Mouse (Mus musculus) forebrain, embryonic 10.5 days (tissue): ENCODE results near the gene Dcst2. TPM values are rescaled to one million over a fixed set of nuclear protein-coding genes. Genes with fewer than 3 reads are reported as not detected.

Experiments used
- DNase-seq: peaks from one replicate; pipeline ENCODE4 v3.0.0-alpha.2; 2017; ENCODE audit warnings: low spot score; ENCODE audit errors: extremely low spot score
- H3K27ac ChIP-seq: fragments of 300-500 bp; sonication (generic); 2 replicates; pipeline ENCODE4 v1.5.1; 2016; ENCODE audit warnings: mild to moderate bottlenecking
- H3K27me3 ChIP-seq: fragments of 300-500 bp; sonication (generic); 2 replicates; pipeline ENCODE4 v1.6.1; 2016; ENCODE audit warnings: mild to moderate bottlenecking; ENCODE audit not compliant: poor library complexity, severe bottlenecking
- H3K36me3 ChIP-seq: fragments of 300-500 bp; sonication (generic); replicated peaks from 2 replicates; pipeline ENCODE4 v1.6.1; 2016; ENCODE audit warnings: mild to moderate bottlenecking, moderate library complexity
- H3K4me1 ChIP-seq: fragments of 300-500 bp; sonication (generic); 2 replicates; pipeline ENCODE4 v1.6.1; 2016
- H3K4me3 ChIP-seq: fragments of 300-500 bp; sonication (generic); 2 replicates; pipeline ENCODE4 v1.5.1; 2016; ENCODE audit warnings: mild to moderate bottlenecking, moderate library complexity
- H3K9me3 ChIP-seq: fragments of 300-500 bp; sonication (generic); 2 replicates; pipeline ENCODE4 v1.6.1; 2016; ENCODE audit warnings: mild to moderate bottlenecking, moderate library complexity
- WGBS: fragments of 180-500 bp; shearing (Covaris S2); methylation state at CpG from one replicate; pipeline ENCODE4 v1.1.7; 2016; 5-methylcytosine and 5-hydroxymethylcytosine counted together
- polyA plus RNA-seq: library from polyadenylated mRNA; unstranded; fragments of >200 nt; fragmentation: Nextera tagmentation; extraction: Ambion mirVana; gene quantifications from 2 replicates; pipeline ENCODE4 v1.2.1, GENCODE M21; 2016

Gene Dcst2
- polyA plus RNA-seq, 1 experiment from 2014 or later: 0.16 TPM

DNA sequence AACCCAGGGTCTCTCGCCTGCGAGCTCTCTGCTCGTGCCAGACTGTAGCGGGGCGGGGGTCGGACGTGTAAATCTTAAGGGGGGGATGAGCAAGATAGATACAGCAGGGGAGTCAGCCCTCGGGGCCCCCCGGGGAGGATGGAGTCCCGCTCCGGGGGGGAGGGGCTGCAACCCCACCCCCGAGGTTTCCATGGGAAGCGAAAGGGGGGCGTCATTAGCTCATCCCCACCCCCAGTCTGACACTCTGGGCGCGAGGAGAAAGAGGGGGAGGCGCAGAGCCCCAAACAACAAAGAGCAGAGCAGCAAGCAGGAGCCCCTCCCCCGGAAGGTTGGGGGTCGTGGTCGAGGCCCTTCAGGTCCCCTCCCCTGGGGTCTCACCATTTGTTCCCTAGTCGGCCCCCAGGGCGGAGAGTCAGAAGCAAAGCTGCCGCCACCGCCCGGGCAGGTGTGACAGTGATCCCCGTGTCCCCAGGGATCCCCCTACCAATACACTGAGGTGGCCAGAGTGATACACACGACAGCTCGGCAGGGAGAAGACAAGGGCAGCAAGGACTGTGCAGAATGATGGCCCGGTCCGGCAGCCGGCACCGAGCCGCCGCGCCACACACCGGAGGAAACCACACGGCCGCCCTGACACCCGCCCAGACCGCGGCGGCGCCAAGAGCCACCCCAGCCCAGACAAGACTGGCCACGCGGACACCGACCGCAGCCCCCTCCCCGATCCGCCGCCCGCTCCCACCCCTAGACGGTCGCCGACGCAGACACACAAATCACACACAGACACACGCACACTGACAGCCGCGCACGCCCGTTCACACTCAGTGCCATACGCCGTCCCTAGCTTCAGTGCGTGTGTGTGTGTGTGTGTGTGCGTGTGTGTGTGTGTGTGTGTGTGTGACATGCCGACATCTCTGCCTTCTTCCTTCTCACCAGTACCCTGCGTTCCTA lies 40.3 kb upstream of the Dcst2 start:
- Histone ChIP-seq H3K4me3 (peak overlapping the region; percentile 70), H3K27me3 (peaks cover 81% of the 10 kb centered on the region), H3K27ac (peak overlapping the region; percentile 78), H3K36me3 (no peaks in the 10 kb centered on the region), H3K9me3 (no peaks in the 10 kb centered on the region), H3K4me1 (peaks cover 64% of the 10 kb centered on the region)
- peak; percentile 46 for DNase-seq
- 1% methylated on average over 66 of the region's 66 CpGs for WGBS

DNA sequence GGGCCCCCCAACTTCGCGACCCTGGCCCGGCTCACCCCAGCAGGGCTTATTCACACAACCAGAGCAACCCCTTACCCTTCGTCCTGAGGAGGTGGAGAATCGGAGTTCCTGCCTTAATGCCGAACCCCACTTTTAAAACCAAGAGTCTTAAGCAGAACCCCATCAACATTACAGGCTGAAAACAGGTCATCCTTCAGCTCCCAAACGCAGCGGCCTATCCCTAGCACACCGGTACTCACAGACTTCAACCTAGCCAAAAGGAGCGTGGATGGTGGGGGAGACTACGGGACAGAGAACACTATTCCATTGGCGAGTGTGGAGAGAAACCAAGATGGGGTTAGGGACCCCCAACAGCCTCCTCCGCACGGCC lies 39.7 kb upstream of the Dcst2 start:
- H3K27me3 ChIP-seq: peaks cover 77% of the 10 kb centered on the region
- WGBS: 1% methylated on average over 14 of the region's 14 CpGs
- H3K36me3 ChIP-seq: no peaks in the 10 kb centered on the region
- H3K4me3 ChIP-seq: peak overlapping the region; percentile 70
- DNase-seq: no peak
- H3K9me3 ChIP-seq: no peaks in the 10 kb centered on the region
- peaks cover 61% of the 10 kb centered on the region for H3K4me1 ChIP-seq
- H3K27ac ChIP-seq: peak overlapping the region; percentile 78

DNA sequence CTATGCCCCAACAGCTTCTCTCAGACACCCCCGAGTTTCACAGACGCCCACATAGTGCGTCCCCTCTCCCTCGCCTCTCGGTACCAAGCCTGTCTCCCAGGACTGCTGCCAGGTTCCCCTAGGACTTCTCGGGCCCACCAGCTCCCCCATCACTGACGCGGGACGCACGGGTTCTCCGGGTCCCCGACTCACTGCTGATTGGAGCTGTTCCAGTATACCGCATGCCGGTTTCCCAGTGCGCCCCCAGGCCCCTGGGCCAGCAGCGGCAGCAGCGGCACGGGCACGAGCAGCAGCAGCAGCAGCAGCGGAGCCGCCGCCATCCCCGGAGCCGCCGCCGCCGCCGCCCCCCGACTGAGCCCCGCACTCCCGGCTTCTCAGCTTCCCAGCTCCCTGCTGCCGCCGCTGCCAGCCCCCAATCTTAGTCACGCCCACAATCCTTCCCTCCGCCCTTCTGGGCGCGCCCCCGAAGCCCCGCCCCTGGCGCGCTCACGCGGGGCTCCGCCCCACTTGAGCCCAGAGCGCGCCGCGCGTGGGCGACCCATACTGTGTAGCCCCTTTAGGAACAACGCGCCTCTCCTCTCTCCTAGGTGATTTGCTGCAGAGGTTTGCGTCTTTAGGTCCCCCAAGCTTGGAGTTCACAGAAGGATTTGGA lies 39.1 kb upstream of the Dcst2 start, which contains the start of gene Efna3:
TSS of gene Efna3 (minus strand) at position 452 of the 652 bp plus-strand sequence.
- Histone ChIP-seq H3K4me3 (peak within 1 kb of the TSS; percentile 70), H3K36me3 (no peaks in the 10 kb centered on the region), H3K27me3 (peaks cover 77% of the 10 kb centered on the region), H3K27ac (peak within 1 kb of the TSS; percentile 78), H3K9me3 (no peaks in the 10 kb centered on the region), H3K4me1 (peaks cover 61% of the 10 kb centered on the region)
- under 1% methylated on average over 53 of the region's 53 CpGs for WGBS
- peak; percentile 77 for DNase-seq

DNA sequence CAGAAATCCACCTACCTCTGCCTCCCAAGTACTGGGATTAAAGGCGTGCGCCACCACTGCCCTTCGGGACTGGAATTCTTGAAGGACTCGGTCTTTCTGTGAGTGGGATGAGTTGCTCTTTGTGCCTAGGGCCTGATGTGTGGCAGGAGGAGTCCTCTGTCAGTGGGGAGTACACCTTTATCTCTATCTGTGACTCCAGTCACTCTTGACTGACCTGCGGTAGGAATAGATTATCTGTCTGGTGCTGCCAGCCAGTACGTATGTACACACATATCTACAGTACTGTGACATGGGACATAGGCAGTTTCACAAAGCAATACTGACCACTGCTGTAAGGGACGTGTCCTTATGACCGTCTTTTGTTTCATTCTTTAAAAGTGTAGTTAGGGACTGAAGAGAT lies 35.9 kb upstream of the Dcst2 start:
- no peak overlapping the region for H3K4me3 ChIP-seq
- 93% methylated on average over 8 of the region's 8 CpGs for WGBS
- H3K27me3 ChIP-seq: peaks cover 68% of the 10 kb centered on the region
- H3K9me3 ChIP-seq: no peaks in the 10 kb centered on the region
- no peak overlapping the region for H3K27ac ChIP-seq
- DNase-seq: no peak
- H3K4me1 ChIP-seq: peaks cover 52% of the 10 kb centered on the region
- no peaks in the 10 kb centered on the region for H3K36me3 ChIP-seq

DNA sequence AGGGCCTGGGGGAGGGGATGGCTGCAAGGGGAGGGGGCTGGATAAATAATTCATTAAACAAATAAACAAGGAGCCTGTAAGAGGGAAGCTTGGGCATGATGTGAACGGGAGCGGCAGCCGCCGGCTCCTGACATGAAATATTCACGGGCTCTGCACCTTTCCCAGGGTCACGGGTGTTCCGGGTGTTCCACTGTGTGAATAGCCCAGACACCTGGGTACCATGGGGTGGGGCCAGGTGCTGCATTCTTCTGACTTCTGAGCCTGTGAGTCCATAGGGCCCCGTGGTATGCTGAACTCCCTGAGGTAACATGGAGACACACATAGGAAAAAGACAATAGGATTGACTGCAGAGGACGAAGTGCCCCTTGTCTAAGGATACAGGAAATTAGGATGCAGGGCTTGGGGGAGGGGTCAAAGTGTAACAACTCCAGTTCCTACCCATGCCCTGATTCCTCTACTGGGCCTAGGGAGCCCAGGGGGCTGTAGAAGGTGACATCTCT lies 34.4 kb upstream of the Dcst2 start:
- Histone ChIP-seq H3K36me3 (peaks cover under 1% of the 10 kb centered on the region), H3K4me3 (no peak overlapping the region), H3K4me1 (peaks cover 52% of the 10 kb centered on the region), H3K27me3 (peaks cover 64% of the 10 kb centered on the region), H3K27ac (no peak overlapping the region), H3K9me3 (no peaks in the 10 kb centered on the region)
- 71% methylated on average over 9 of the region's 9 CpGs for WGBS
- DNase-seq: no peak

DNA sequence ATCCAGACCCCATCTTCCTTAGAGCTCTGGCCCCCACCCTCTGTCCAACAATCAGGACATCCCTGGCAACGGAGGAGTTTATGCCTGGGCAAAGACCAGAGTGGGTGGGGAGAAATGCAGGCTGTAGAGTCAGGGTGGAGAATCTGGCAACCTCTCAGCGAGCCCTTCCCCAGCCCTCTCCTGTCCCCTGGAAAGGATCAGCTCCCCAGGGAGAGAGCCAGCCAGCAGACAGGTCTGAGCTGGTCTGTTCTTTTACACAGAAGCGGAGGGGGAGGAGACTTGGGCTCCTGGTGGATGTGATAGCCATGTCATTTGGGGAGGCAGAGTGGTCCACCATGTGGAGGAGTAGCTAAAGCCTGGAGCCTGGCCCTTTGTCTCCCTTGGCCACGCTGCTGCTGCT lies 33.2 kb upstream of the Dcst2 start:
- Histone ChIP-seq H3K27ac (peak overlapping the region; percentile 54; the same call in 1 of the 2 replicates), H3K36me3 (peaks cover 12% of the 10 kb centered on the region), H3K4me3 (no peak overlapping the region), H3K4me1 (peaks cover 55% of the 10 kb centered on the region), H3K27me3 (peaks cover 61% of the 10 kb centered on the region), H3K9me3 (no peaks in the 10 kb centered on the region)
- no peak for DNase-seq
- 15% methylated on average over 4 of the region's 4 CpGs for WGBS

DNA sequence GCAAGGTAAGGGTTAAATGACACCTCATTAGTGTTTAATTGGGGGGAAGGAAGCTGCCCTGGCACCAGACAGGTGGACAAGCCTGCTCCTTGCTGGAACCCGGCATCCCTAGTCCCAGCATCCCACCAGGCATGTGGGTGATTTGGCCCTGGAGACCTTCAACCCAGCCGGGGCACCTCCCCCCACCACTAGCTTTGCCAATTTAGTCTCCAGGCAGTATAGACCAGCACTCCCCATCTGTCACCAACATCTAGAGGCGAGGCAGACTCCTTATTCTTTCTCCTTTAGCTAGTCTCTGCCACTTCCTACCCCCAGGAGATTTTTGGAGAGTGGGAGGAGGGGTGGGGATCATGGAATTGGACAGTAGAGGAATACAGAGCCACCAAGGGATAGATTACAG lies 31.4 kb upstream of the Dcst2 start:
- no peaks in the 10 kb centered on the region for H3K9me3 ChIP-seq
- DNase-seq: no peak
- H3K4me3 ChIP-seq: no peak overlapping the region
- no peak overlapping the region for H3K27ac ChIP-seq
- 68% methylated on average over 3 of the region's 3 CpGs for WGBS
- peaks cover 69% of the 10 kb centered on the region for H3K4me1 ChIP-seq
- peaks cover 29% of the 10 kb centered on the region for H3K36me3 ChIP-seq
- H3K27me3 ChIP-seq: peaks cover 68% of the 10 kb centered on the region

DNA sequence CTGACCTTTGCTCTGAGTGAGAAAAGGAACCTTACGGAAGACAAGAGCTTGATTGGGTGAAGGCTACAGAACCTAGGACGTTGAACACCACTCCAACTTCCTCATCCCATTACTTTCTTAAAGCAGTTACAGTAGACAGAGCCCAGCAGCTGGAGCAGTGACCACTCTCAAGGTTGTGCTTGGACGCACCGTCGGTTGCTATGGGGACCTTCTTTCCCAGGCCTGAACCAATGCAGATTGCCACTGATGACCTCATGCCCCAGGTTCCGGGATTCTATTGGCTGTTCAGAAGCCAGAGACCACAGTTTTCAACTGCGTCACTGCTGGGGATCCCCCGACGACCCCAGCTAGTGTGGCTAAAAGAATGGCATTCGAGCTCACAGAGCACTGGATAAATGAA lies 30.8 kb upstream of the Dcst2 start:
- Histone ChIP-seq H3K27me3 (peaks cover 68% of the 10 kb centered on the region), H3K4me3 (no peak overlapping the region), H3K27ac (peak overlapping the region; percentile 41; the same call in 1 of the 2 replicates), H3K4me1 (peaks cover 75% of the 10 kb centered on the region), H3K9me3 (no peaks in the 10 kb centered on the region), H3K36me3 (peaks cover 32% of the 10 kb centered on the region)
- no peak for DNase-seq
- WGBS: 20% methylated on average over 10 of the region's 10 CpGs

DNA sequence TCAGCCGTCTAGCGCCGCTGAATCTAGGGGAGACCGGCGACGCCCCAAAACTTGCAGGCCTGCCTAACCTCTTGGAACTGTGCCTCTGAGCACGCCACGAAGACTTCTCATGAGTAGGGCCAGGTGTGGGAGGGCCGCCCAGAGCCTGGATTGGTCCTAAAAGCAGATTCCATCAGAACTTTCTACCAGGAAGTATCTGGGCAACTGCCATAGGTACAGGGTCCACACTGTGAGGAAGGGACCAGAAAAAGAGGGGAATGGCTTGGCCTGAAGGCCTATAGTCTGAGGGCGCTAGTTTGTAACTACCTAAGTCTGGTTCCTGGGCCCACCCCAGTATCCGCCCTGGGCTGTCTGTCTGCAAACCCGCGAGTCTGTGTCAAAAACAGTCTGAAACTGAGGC lies 30.2 kb upstream of the Dcst2 start:
- no peak for DNase-seq
- Histone ChIP-seq H3K27me3 (peaks cover 68% of the 10 kb centered on the region), H3K9me3 (no peaks in the 10 kb centered on the region), H3K4me1 (peaks cover 81% of the 10 kb centered on the region), H3K4me3 (0 out of 2 replicates have a peak overlapping the region, but pooled peaks have one; percentile 16), H3K27ac (peak overlapping the region; percentile 41; the same call in 1 of the 2 replicates), H3K36me3 (peaks cover 32% of the 10 kb centered on the region)
- 73% methylated on average over 13 of the region's 13 CpGs for WGBS

DNA sequence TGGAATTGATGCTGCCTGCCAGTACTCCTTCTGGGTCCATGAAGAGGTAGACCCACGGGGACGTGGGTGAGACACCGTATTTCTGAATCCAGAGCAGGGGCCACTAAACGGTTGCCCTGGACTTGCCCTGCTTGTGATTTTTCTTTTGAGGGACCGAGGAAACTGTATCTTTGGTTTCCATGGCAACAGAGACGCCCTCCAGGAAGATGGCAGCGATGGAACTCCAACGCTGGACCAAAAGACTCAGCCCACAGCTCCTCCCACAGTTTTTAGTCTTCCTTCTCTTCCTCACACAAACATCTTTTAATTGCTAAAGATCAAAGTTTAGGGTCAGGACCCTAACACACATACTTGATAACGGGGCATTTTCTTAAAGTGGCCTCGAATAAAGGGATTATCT lies 29.8 kb upstream of the Dcst2 start:
- H3K4me3 ChIP-seq: peak overlapping the region; percentile 16
- peaks cover 84% of the 10 kb centered on the region for H3K4me1 ChIP-seq
- 0 out of 2 replicates have a peak overlapping the region, but pooled peaks have one; percentile 59 for H3K27ac ChIP-seq
- 45% methylated on average over 10 of the region's 10 CpGs for WGBS
- peaks cover 32% of the 10 kb centered on the region for H3K36me3 ChIP-seq
- H3K9me3 ChIP-seq: no peaks in the 10 kb centered on the region
- peaks cover 66% of the 10 kb centered on the region for H3K27me3 ChIP-seq
- DNase-seq: no peak

DNA sequence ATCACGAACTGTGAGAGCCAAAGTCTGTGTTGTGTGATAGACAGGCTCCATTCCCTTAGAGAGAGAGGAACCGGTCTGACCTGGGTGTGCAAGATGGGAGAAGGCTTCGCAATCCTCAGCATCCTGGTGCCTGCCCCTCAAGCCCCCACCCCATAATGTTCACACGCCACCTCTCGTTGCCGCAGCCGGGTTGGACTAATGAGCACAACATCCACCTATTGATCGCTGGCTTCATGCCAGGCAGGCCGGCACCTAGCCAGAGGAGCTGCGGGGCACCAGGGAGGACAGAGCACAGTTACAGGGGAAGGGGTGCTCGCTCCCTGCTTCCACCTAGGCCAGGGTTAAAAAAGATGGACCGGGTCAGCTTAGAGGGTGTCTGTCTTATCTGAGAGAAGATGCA lies 29.3 kb upstream of the Dcst2 start:
- Histone ChIP-seq H3K9me3 (no peaks in the 10 kb centered on the region), H3K36me3 (peaks cover 32% of the 10 kb centered on the region), H3K4me3 (peak overlapping the region; percentile 16; the same call in 1 of the 2 replicates), H3K27me3 (peaks cover 61% of the 10 kb centered on the region), H3K4me1 (peaks cover 84% of the 10 kb centered on the region), H3K27ac (peak overlapping the region; percentile 59)
- DNase-seq: no peak
- 51% methylated on average over 12 of the region's 12 CpGs for WGBS

DNA sequence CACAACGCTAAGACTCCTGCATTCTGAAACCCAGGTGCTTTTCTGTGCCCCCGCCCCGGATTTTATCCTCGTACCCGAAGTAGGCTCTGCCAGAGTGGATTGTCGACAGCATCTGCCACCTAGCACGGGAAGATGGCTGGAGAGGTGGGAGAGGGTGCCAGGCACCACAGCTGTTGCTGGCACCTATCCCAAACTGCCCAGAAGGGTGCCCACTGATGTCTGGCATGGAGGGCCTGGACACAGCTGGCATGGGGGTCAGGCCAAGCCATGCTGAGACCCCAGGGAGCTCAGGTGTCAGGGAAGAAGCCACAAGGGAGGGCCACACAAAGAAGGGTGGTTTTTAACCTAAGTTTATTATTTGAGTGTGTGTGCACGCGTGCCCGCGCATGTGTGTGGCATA lies 28.7 kb upstream of the Dcst2 start:
- Histone ChIP-seq H3K36me3 (peaks cover 32% of the 10 kb centered on the region), H3K4me3 (peak overlapping the region; percentile 16; the same call in 1 of the 2 replicates), H3K27me3 (peaks cover 55% of the 10 kb centered on the region), H3K27ac (peak overlapping the region; percentile 59; the same call in 1 of the 2 replicates), H3K4me1 (peaks cover 84% of the 10 kb centered on the region), H3K9me3 (no peaks in the 10 kb centered on the region)
- WGBS: 68% methylated on average over 11 of the region's 11 CpGs
- DNase-seq: no peak
